Mouse (Mus musculus): ENCODE data around the gene Ier3. TPM values are rescaled to one million over a fixed set of nuclear protein-coding genes. Genes with fewer than 3 reads are reported as not detected.

Ier3 gene
- polyA plus RNA-seq, 1 experiment from 2014 or later: 22.1 TPM

GRCm38 (mm10) chr17:35803858-35804399 lies 17.6 kb upstream of the Ier3 start:
- Histone ChIP-seq H3K27me3 (ENCODE audit: control insufficient read depth, insufficient read depth, low read length) (no peaks in the 10 kb centered on the region), H3K27ac (ENCODE audit: low read length) (no peak overlapping the region), H3K9ac (ENCODE audit: low read length) (no peak overlapping the region), H3K4me2 (ENCODE audit: low read depth, low read length) (no peak overlapping the region), H3K9me3 (replicated peaks; ENCODE audit: control insufficient read depth, low read length) (no peaks in the 10 kb centered on the region), H3K4me3 (replicated peaks; ENCODE audit: low read length) (no peak overlapping the region), H3K36me3 (ENCODE audit: control insufficient read depth, insufficient read depth, low read length) (no peaks in the 10 kb centered on the region), H3K4me1 (ENCODE audit: control insufficient read depth, insufficient read depth, low read length) (no peaks in the 10 kb centered on the region)
- no peak for ATAC-seq (ENCODE audit: insufficient read depth, low FRiP score)
- 46% methylated on average over 4 of the region's 4 CpGs for WGBS

DNA sequence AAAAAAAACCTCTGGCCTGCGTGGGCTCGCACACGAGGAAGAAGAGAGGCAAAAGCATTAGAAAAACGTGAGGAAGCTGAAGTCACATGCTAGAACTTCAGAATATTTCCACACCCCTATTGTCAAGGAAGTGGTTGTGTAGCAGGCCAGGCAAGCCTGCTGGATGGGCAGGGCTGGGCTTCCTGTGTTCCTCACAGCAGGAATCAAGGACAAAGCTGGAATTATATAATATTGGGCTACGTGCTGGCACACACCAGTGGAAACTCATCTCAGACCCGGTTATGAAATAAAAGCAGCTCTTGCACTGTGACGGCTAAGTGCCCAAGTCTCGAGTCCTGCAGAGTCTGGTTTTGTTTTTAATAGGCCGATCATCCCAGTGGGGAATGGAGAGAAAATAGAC lies 13.4 kb upstream of the Ier3 start:
- Histone ChIP-seq H3K9me3 (replicated peaks; ENCODE audit: control insufficient read depth, low read length) (no peaks in the 10 kb centered on the region), H3K4me1 (ENCODE audit: control insufficient read depth, insufficient read depth, low read length) (peaks cover 11% of the 10 kb centered on the region), H3K36me3 (ENCODE audit: control insufficient read depth, insufficient read depth, low read length) (no peaks in the 10 kb centered on the region), H3K9ac (ENCODE audit: low read length) (no peak overlapping the region), H3K4me2 (ENCODE audit: low read depth, low read length) (no peak overlapping the region), H3K27me3 (ENCODE audit: control insufficient read depth, insufficient read depth, low read length) (no peaks in the 10 kb centered on the region), H3K27ac (ENCODE audit: low read length) (peak overlapping the region; percentile 45; the same call in 1 of the 2 replicates), H3K4me3 (replicated peaks; ENCODE audit: low read length) (no peak overlapping the region)
- 55% methylated on average over 9 of the region's 9 CpGs for WGBS
- ATAC-seq (ENCODE audit: insufficient read depth, low FRiP score): no peak

- no peak overlapping the region for H3K9ac ChIP-seq (ENCODE audit: low read length)
- H3K27me3 ChIP-seq (ENCODE audit: control insufficient read depth, insufficient read depth, low read length): no peaks in the 10 kb centered on the region
- H3K4me1 ChIP-seq (ENCODE audit: control insufficient read depth, insufficient read depth, low read length): peaks cover 21% of the 10 kb centered on the region
- no peak overlapping the region for H3K4me3 ChIP-seq (replicated peaks; ENCODE audit: low read length)
- H3K36me3 ChIP-seq (ENCODE audit: control insufficient read depth, insufficient read depth, low read length): no peaks in the 10 kb centered on the region
- ATAC-seq (ENCODE audit: insufficient read depth, low FRiP score): no peak
- H3K27ac ChIP-seq (ENCODE audit: low read length): no peak overlapping the region
- 82% methylated on average over 11 of the region's 11 CpGs for WGBS
- no peak overlapping the region for H3K4me2 ChIP-seq (ENCODE audit: low read depth, low read length)
- H3K9me3 ChIP-seq (replicated peaks; ENCODE audit: control insufficient read depth, low read length): no peaks in the 10 kb centered on the region
Measured at GRCm38 (mm10) chr17:35809395-35809794, 12.1 kb upstream of the Ier3 start.

- Histone ChIP-seq H3K27me3 (ENCODE audit: control insufficient read depth, insufficient read depth, low read length) (no peaks in the 10 kb centered on the region), H3K4me2 (ENCODE audit: low read depth, low read length) (no peak overlapping the region), H3K36me3 (ENCODE audit: control insufficient read depth, insufficient read depth, low read length) (no peaks in the 10 kb centered on the region), H3K9me3 (replicated peaks; ENCODE audit: control insufficient read depth, low read length) (no peaks in the 10 kb centered on the region), H3K9ac (ENCODE audit: low read length) (no peak overlapping the region), H3K27ac (ENCODE audit: low read length) (no peak overlapping the region), H3K4me1 (ENCODE audit: control insufficient read depth, insufficient read depth, low read length) (peaks cover 35% of the 10 kb centered on the region), H3K4me3 (replicated peaks; ENCODE audit: low read length) (no peak overlapping the region)
- ATAC-seq (ENCODE audit: insufficient read depth, low FRiP score): no peak
- 63% methylated on average over 5 of the region's 5 CpGs for WGBS
Measured at GRCm38 (mm10) chr17:35810900-35811648, 10.4 kb upstream of the Ier3 start.

GRCm38 (mm10) chr17:35812307-35812706 lies 9.2 kb upstream of the Ier3 start:
- Histone ChIP-seq H3K9me3 (replicated peaks; ENCODE audit: control insufficient read depth, low read length) (no peaks in the 10 kb centered on the region), H3K27me3 (ENCODE audit: control insufficient read depth, insufficient read depth, low read length) (no peaks in the 10 kb centered on the region), H3K4me1 (ENCODE audit: control insufficient read depth, insufficient read depth, low read length) (peaks cover 41% of the 10 kb centered on the region), H3K4me2 (ENCODE audit: low read depth, low read length) (no peak overlapping the region), H3K27ac (ENCODE audit: low read length) (peak overlapping the region; percentile 86), H3K36me3 (ENCODE audit: control insufficient read depth, insufficient read depth, low read length) (no peaks in the 10 kb centered on the region), H3K9ac (ENCODE audit: low read length) (0 out of 2 replicates have a peak overlapping the region, but pooled peaks have one; percentile 14), H3K4me3 (replicated peaks; ENCODE audit: low read length) (no peak overlapping the region)
- 81% methylated on average over 5 of the region's 5 CpGs for WGBS
- no peak for ATAC-seq (ENCODE audit: insufficient read depth, low FRiP score)

DNA sequence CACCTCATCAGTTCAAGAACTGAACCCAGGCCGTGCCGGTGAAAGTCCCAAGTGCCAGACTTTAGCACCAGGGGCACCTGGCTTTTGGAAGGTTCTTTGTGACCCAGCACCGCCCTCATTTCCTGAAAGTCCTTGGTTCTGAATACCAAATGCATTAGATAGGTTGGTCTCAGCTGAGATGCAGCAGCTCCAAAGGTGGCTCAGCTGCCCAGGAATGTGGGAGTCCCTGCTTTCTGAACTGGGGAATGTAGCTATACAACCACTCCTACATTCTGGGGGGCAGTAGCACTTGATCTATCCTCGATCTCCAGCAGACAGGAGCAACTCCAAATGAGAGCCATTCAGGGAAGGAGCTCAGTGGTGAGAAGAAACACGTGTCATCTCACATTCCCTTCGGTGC lies 8.7 kb upstream of the Ier3 start:
- Histone ChIP-seq H3K36me3 (ENCODE audit: control insufficient read depth, insufficient read depth, low read length) (no peaks in the 10 kb centered on the region), H3K4me2 (ENCODE audit: low read depth, low read length) (no peak overlapping the region), H3K9me3 (replicated peaks; ENCODE audit: control insufficient read depth, low read length) (no peaks in the 10 kb centered on the region), H3K4me3 (replicated peaks; ENCODE audit: low read length) (no peak overlapping the region), H3K27me3 (ENCODE audit: control insufficient read depth, insufficient read depth, low read length) (no peaks in the 10 kb centered on the region), H3K27ac (ENCODE audit: low read length) (peak overlapping the region; percentile 86), H3K4me1 (ENCODE audit: control insufficient read depth, insufficient read depth, low read length) (peaks cover 41% of the 10 kb centered on the region), H3K9ac (ENCODE audit: low read length) (0 out of 2 replicates have a peak overlapping the region, but pooled peaks have one; percentile 14)
- WGBS: 56% methylated on average over 6 of the region's 6 CpGs
- ATAC-seq (ENCODE audit: insufficient read depth, low FRiP score): peak; percentile 26; the same call in 1 of the 2 replicates

DNA sequence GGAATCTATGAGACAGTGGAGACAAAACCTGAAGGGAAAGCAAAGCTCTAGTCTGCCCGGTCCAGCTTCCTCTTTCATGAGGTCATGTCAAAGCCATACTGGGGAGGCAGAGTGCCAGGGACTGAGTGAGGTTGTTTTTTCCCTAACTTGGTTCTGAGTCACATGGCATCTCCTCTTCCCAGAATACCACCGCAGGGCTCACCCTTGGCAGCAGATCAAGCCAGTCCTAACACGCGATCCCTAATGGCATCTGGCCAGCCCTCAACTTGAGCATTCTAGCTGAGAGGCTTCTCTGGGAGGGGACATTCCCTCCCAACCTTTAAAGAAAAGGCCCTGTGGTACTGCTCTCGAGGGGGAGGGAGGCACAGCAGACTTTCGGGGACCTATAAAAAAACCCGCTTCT lies 8.2 kb upstream of the Ier3 start:
- Histone ChIP-seq H3K27me3 (ENCODE audit: control insufficient read depth, insufficient read depth, low read length) (no peaks in the 10 kb centered on the region), H3K4me3 (replicated peaks; ENCODE audit: low read length) (no peak overlapping the region), H3K4me1 (ENCODE audit: control insufficient read depth, insufficient read depth, low read length) (peaks cover 41% of the 10 kb centered on the region), H3K27ac (ENCODE audit: low read length) (peak overlapping the region; percentile 86), H3K9ac (ENCODE audit: low read length) (peak overlapping the region; percentile 20; the same call in 1 of the 2 replicates), H3K36me3 (ENCODE audit: control insufficient read depth, insufficient read depth, low read length) (no peaks in the 10 kb centered on the region), H3K4me2 (ENCODE audit: low read depth, low read length) (no peak overlapping the region), H3K9me3 (replicated peaks; ENCODE audit: control insufficient read depth, low read length) (no peaks in the 10 kb centered on the region)
- 20% methylated on average over 7 of the region's 7 CpGs for WGBS
- peak; percentile 76 for ATAC-seq (ENCODE audit: insufficient read depth, low FRiP score)

DNA sequence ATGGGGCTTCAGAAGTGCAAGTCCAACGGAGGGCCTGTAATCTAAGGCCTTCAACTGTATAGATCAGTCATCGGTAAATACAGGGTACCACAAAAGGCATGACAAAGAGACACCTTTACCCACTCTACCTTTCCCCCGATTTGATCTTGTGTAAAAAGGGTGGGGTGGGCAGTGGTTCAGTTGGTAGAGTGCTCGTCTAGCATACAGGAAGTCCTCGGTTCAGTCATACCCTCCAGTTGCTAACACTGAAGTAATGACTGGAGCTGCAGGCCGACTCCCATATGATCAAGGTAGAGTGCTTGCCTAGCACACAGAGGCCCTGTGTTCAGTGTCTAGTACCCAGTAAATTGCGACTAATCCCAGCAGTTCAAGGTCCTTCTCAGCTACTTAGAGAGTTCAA lies 7.8 kb upstream of the Ier3 start:
- peak; percentile 39; the same call in 1 of the 2 replicates for ATAC-seq (ENCODE audit: insufficient read depth, low FRiP score)

GRCm38 (mm10) chr17:35814678-35815077 lies 6.8 kb upstream of the Ier3 start:
- Histone ChIP-seq H3K27ac (ENCODE audit: low read length) (peak overlapping the region; percentile 84), H3K4me2 (ENCODE audit: low read depth, low read length) (no peak overlapping the region), H3K4me3 (replicated peaks; ENCODE audit: low read length) (no peak overlapping the region), H3K9me3 (replicated peaks; ENCODE audit: control insufficient read depth, low read length) (no peaks in the 10 kb centered on the region), H3K27me3 (ENCODE audit: control insufficient read depth, insufficient read depth, low read length) (no peaks in the 10 kb centered on the region), H3K36me3 (ENCODE audit: control insufficient read depth, insufficient read depth, low read length) (no peaks in the 10 kb centered on the region), H3K9ac (ENCODE audit: low read length) (peak overlapping the region; percentile 4; the same call in 1 of the 2 replicates), H3K4me1 (ENCODE audit: control insufficient read depth, insufficient read depth, low read length) (peaks cover 41% of the 10 kb centered on the region)
- 22% methylated on average over 6 of the region's 6 CpGs for WGBS
- no peak for ATAC-seq (ENCODE audit: insufficient read depth, low FRiP score)

More for the DNA sequence above, 7.8 kb upstream of the Ier3 start:
- Histone ChIP-seq H3K27ac (ENCODE audit: low read length) (peak overlapping the region; percentile 86), H3K4me3 (replicated peaks; ENCODE audit: low read length) (no peak overlapping the region), H3K9ac (ENCODE audit: low read length) (peak overlapping the region; percentile 20; the same call in 1 of the 2 replicates), H3K36me3 (ENCODE audit: control insufficient read depth, insufficient read depth, low read length) (no peaks in the 10 kb centered on the region), H3K9me3 (replicated peaks; ENCODE audit: control insufficient read depth, low read length) (no peaks in the 10 kb centered on the region), H3K4me2 (ENCODE audit: low read depth, low read length) (no peak overlapping the region), H3K27me3 (ENCODE audit: control insufficient read depth, insufficient read depth, low read length) (no peaks in the 10 kb centered on the region), H3K4me1 (ENCODE audit: control insufficient read depth, insufficient read depth, low read length) (peaks cover 41% of the 10 kb centered on the region)
- WGBS: 61% methylated on average over 7 of the region's 7 CpGs
